Mouse (Mus musculus) skeletal muscle tissue, adult 2 months (tissue): ENCODE measurements around the gene Lmod1.
"Not testable (repeated sequence)": the region's sequence is repeated elsewhere in the genome, so short reads cannot be mapped to it uniquely, and the experiment has no call there.

Source experiments
- DNase-seq: peaks from one replicate; pipeline ENCODE4 v3.0.0-alpha.2; 2012; ENCODE audit warnings: low read depth, low spot score

Gene Lmod1

GRCm38 (mm10) chr1:135362115-135362514 lies 37.5 kb downstream of the Lmod1 start:
- no peak for DNase-seq

GRCm38 (mm10) chr1:135363446-135363845 lies 38.8 kb downstream of the Lmod1 start:
- no peak for DNase-seq

GRCm38 (mm10) chr1:135366380-135366779 lies 41.8 kb downstream of the Lmod1 start:
- no peak for DNase-seq

GRCm38 (mm10) chr1:135367005-135367404 lies 42.4 kb downstream of the Lmod1 start:
- DNase-seq = no peak

GRCm38 (mm10) chr1:135367595-135367994 lies 43.0 kb downstream of the Lmod1 start:
- no peak for DNase-seq

GRCm38 (mm10) chr1:135368245-135368644 lies 43.6 kb downstream of the Lmod1 start:
- peak; percentile 88 for DNase-seq

GRCm38 (mm10) chr1:135368982-135369381 lies 44.4 kb downstream of the Lmod1 start:
- DNase-seq = no peak

GRCm38 (mm10) chr1:135369415-135369814 lies 44.8 kb downstream of the Lmod1 start:
- no peak for DNase-seq

- DNase-seq = no peak
Observed at GRCm38 (mm10) chr1:135373171-135373677, 48.6 kb downstream of the Lmod1 start.

GRCm38 (mm10) chr1:135374175-135374867 lies 49.7 kb downstream of the Lmod1 start:
- peak; percentile 64 for DNase-seq

- peak; percentile 77 for DNase-seq
Observed at GRCm38 (mm10) chr1:135374868-135375581, 50.4 kb downstream of the Lmod1 start, which contains the start of gene Shisa4. Shisa4 (minus strand) TSS chr1:135375237.

GRCm38 (mm10) chr1:135378576-135378975 lies 54.0 kb downstream of the Lmod1 start:
- peak; percentile 88 for DNase-seq

- no peak for DNase-seq
Observed at GRCm38 (mm10) chr1:135379048-135379447, 54.4 kb downstream of the Lmod1 start.

GRCm38 (mm10) chr1:135380071-135380991 lies 55.7 kb downstream of the Lmod1 start:
- no peak for DNase-seq

GRCm38 (mm10) chr1:135381560-135381959 lies 57.0 kb downstream of the Lmod1 start:
- not testable (repeated sequence) for DNase-seq

GRCm38 (mm10) chr1:135384171-135384570 lies 59.6 kb downstream of the Lmod1 start:
- DNase-seq = no peak

- no peak for DNase-seq
Observed at GRCm38 (mm10) chr1:135385161-135385560, 60.6 kb downstream of the Lmod1 start.

- no peak for DNase-seq
Observed at GRCm38 (mm10) chr1:135399466-135399865, 74.9 kb downstream of the Lmod1 start.

GRCm38 (mm10) chr1:135401452-135402110 lies 77.0 kb downstream of the Lmod1 start:
- DNase-seq = no peak

GRCm38 (mm10) chr1:135405356-135405755 lies 80.7 kb downstream of the Lmod1 start:
- no peak for DNase-seq

- DNase-seq = no peak
Observed at GRCm38 (mm10) chr1:135408973-135409372, 84.4 kb downstream of the Lmod1 start.
